Mouse (Mus musculus): ENCODE results near the gene Osgepl1. TPM values are rescaled to one million over a fixed set of nuclear protein-coding genes. Genes with fewer than 3 reads are reported as not detected.
"Not testable (repeated sequence)": the region's sequence is repeated elsewhere in the genome, so short reads cannot be mapped to it uniquely, and the experiment has no call there.

Gene Osgepl1
- polyA plus RNA-seq, 1 experiment from 2014 or later = 16.8 TPM

GRCm38 (mm10) chr1:53296581-53297383 is 16.6 kb upstream of the Osgepl1 start, which contains the start of the genes Pms1, Ormdl1 and Gm28778:
TSS of gene Pms1 (minus strand) at chr1:53297018.
TSS of gene Ormdl1 (plus strand) at chr1:53297095.
TSS of gene Gm28778 (plus strand) at chr1:53297111.
- peak; percentile 95 for DNase-seq
- Histone ChIP-seq H3K27me3 (ENCODE audit: insufficient read depth, low read length) (no peaks in the 10 kb centered on the region), H3K4me2 (ENCODE audit: low read depth, low read length) (peak within 1 kb of the TSS; percentile 83), H3K4me3 (ENCODE audit: low read depth, low read length) (peak within 1 kb of the TSS; percentile 71), H3K36me3 (replicated peaks; ENCODE audit: insufficient read depth, low read length) (peaks cover 8% of the 10 kb centered on the region; the same call in 1 of the 2 replicates), H3K9ac (replicated peaks) (peak within 1 kb of the TSS; percentile 81), H3K4me1 (ENCODE audit: insufficient read depth) (peaks cover 5% of the 10 kb centered on the region), H3K27ac (ENCODE audit: low read depth) (peak within 1 kb of the TSS; percentile 82), H3K9me3 (ENCODE audit: low read length) (no peaks in the 10 kb centered on the region)
- TF ChIP-seq CTCF (IDR thresholded peaks at IDR 0.05; ENCODE audit: low read depth) (peak; percentile 28), EP300 (IDR thresholded peaks at IDR 0.05; ENCODE audit: low read depth) (no peak)
- ATAC-seq = peak; percentile 100
- under 1% methylated on average over 66 of the region's 66 CpGs for WGBS (ENCODE audit: insufficient replicate concordance)

DNA sequence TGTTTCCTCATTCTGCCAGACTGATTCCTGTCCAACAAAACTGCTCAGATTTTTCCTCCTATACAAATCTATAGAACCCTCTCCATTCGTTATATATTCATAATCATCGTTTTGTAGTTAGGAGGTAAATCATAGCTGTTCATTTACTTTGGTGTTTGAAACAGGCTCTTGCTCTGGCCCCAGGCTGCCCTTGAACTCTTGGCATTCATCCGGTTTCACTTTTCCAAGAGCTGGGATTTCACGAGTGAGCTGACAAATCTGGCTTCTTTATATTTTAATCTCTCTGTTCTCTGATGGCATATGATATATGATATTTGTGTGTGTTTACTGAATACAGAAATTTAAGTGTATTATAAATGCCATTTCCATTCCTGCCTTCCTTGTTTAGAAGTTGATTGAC is 12.9 kb upstream of the Osgepl1 start:
- ATAC-seq (no peak), DNase-seq (no peak)
- Histone ChIP-seq H3K4me1 (ENCODE audit: insufficient read depth) (peaks cover 5% of the 10 kb centered on the region), H3K27ac (ENCODE audit: low read depth) (no peak overlapping the region), H3K4me3 (ENCODE audit: low read depth, low read length) (no peak overlapping the region), H3K9ac (replicated peaks) (no peak overlapping the region), H3K27me3 (ENCODE audit: insufficient read depth, low read length) (no peaks in the 10 kb centered on the region), H3K4me2 (ENCODE audit: low read depth, low read length) (no peak overlapping the region), H3K9me3 (ENCODE audit: low read length) (no peaks in the 10 kb centered on the region), H3K36me3 (replicated peaks; ENCODE audit: insufficient read depth, low read length) (peaks cover 20% of the 10 kb centered on the region)
- TF ChIP-seq CTCF (IDR thresholded peaks at IDR 0.05; ENCODE audit: low read depth) = no peak
- no peak for TF ChIP-seq EP300 (IDR thresholded peaks at IDR 0.05; ENCODE audit: low read depth)
- 70% methylated on average over 4 of the region's 4 CpGs for WGBS (ENCODE audit: insufficient replicate concordance)

- Histone ChIP-seq H3K36me3 (replicated peaks; ENCODE audit: insufficient read depth, low read length) (peaks cover 16% of the 10 kb centered on the region), H3K9ac (replicated peaks) (no peak overlapping the region), H3K27ac (ENCODE audit: low read depth) (no peak overlapping the region), H3K4me3 (ENCODE audit: low read depth, low read length) (no peak overlapping the region), H3K4me1 (ENCODE audit: insufficient read depth) (no peaks in the 10 kb centered on the region), H3K9me3 (ENCODE audit: low read length) (no peaks in the 10 kb centered on the region), H3K27me3 (ENCODE audit: insufficient read depth, low read length) (no peaks in the 10 kb centered on the region), H3K4me2 (ENCODE audit: low read depth, low read length) (no peak overlapping the region)
- DNase-seq = no peak
- no peak for ATAC-seq
- TF ChIP-seq EP300 (IDR thresholded peaks at IDR 0.05; ENCODE audit: low read depth) = no peak
- TF ChIP-seq CTCF (IDR thresholded peaks at IDR 0.05; ENCODE audit: low read depth) = no peak
- WGBS (ENCODE audit: insufficient replicate concordance) = 75% methylated on average over 4 of the region's 4 CpGs
Observed at GRCm38 (mm10) chr1:53321662-53322344, 8.4 kb downstream of the Osgepl1 start.

- no peak overlapping the region for H3K4me3 ChIP-seq (ENCODE audit: low read depth, low read length)
- TF ChIP-seq CTCF (IDR thresholded peaks at IDR 0.05; ENCODE audit: low read depth) (no peak), EP300 (IDR thresholded peaks at IDR 0.05; ENCODE audit: low read depth) (no peak)
- no peak for ATAC-seq
- no peaks in the 10 kb centered on the region for H3K27me3 ChIP-seq (ENCODE audit: insufficient read depth, low read length)
- no peak for DNase-seq
- 90% methylated on average over 5 of the region's 5 CpGs for WGBS (ENCODE audit: insufficient replicate concordance)
- H3K9ac ChIP-seq (replicated peaks) = no peak overlapping the region
- no peaks in the 10 kb centered on the region for H3K9me3 ChIP-seq (ENCODE audit: low read length)
- H3K36me3 ChIP-seq (replicated peaks; ENCODE audit: insufficient read depth, low read length) = peaks cover 9% of the 10 kb centered on the region
- no peaks in the 10 kb centered on the region for H3K4me1 ChIP-seq (ENCODE audit: insufficient read depth)
- no peak overlapping the region for H3K4me2 ChIP-seq (ENCODE audit: low read depth, low read length)
- no peak overlapping the region for H3K27ac ChIP-seq (ENCODE audit: low read depth)
Observed at GRCm38 (mm10) chr1:53323254-53323653, 9.8 kb downstream of the Osgepl1 start.

DNA sequence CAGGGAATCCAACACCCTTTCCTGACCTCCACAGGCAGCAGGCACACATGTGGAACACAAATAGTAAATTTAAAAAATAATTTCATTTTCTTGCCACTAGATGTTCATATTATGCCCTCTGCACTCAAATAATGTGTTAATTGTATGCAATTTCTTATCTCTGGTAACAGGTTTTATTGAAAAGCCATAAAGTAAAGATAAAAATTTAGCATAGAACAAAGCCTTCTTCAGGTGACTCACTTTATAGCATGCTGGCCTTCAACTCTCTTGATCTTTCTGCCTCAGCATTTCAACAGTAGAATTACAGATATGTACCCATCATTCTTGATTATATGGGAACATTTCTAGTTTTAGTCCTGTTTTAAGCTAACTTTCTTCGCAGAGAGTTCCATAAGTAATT is 10.9 kb downstream of the Osgepl1 start:
- no peak overlapping the region for H3K4me3 ChIP-seq (ENCODE audit: low read depth, low read length)
- DNase-seq (no peak), ATAC-seq (no peak)
- H3K4me1 ChIP-seq (ENCODE audit: insufficient read depth) = no peaks in the 10 kb centered on the region
- TF ChIP-seq EP300 (IDR thresholded peaks at IDR 0.05; ENCODE audit: low read depth) = no peak
- no peak for TF ChIP-seq CTCF (IDR thresholded peaks at IDR 0.05; ENCODE audit: low read depth)
- H3K27ac ChIP-seq (ENCODE audit: low read depth) = no peak overlapping the region
- no peaks in the 10 kb centered on the region for H3K27me3 ChIP-seq (ENCODE audit: insufficient read depth, low read length)
- peaks cover 7% of the 10 kb centered on the region; the same call in 1 of the 2 replicates for H3K36me3 ChIP-seq (replicated peaks; ENCODE audit: insufficient read depth, low read length)
- no peak overlapping the region for H3K9ac ChIP-seq (replicated peaks)
- H3K4me2 ChIP-seq (ENCODE audit: low read depth, low read length) = no peak overlapping the region
- 79% methylated on average over 1 of the region's 1 CpGs for WGBS (ENCODE audit: insufficient replicate concordance)
- no peaks in the 10 kb centered on the region for H3K9me3 ChIP-seq (ENCODE audit: low read length)

GRCm38 (mm10) chr1:53324827-53325494 is 11.5 kb downstream of the Osgepl1 start:
- H3K27ac ChIP-seq (ENCODE audit: low read depth) = no peak overlapping the region
- H3K9me3 ChIP-seq (ENCODE audit: low read length) = no peaks in the 10 kb centered on the region
- ATAC-seq = no peak
- H3K4me2 ChIP-seq (ENCODE audit: low read depth, low read length) = no peak overlapping the region
- peaks cover 7% of the 10 kb centered on the region; the same call in 1 of the 2 replicates for H3K36me3 ChIP-seq (replicated peaks; ENCODE audit: insufficient read depth, low read length)
- no peak for TF ChIP-seq EP300 (IDR thresholded peaks at IDR 0.05; ENCODE audit: low read depth)
- no peak for TF ChIP-seq CTCF (IDR thresholded peaks at IDR 0.05; ENCODE audit: low read depth)
- H3K4me3 ChIP-seq (ENCODE audit: low read depth, low read length) = no peak overlapping the region
- no peaks in the 10 kb centered on the region for H3K4me1 ChIP-seq (ENCODE audit: insufficient read depth)
- WGBS (ENCODE audit: insufficient replicate concordance) = 85% methylated on average over 5 of the region's 5 CpGs
- no peaks in the 10 kb centered on the region for H3K27me3 ChIP-seq (ENCODE audit: insufficient read depth, low read length)
- no peak for DNase-seq
- no peak overlapping the region for H3K9ac ChIP-seq (replicated peaks)

GRCm38 (mm10) chr1:53333527-53333926 is 20.1 kb downstream of the Osgepl1 start:
- not testable (repeated sequence) for H3K36me3 ChIP-seq (replicated peaks; ENCODE audit: insufficient read depth, low read length); H3K27ac ChIP-seq (ENCODE audit: low read depth); H3K4me1 ChIP-seq (ENCODE audit: insufficient read depth); H3K9me3 ChIP-seq (ENCODE audit: low read length); H3K4me2 ChIP-seq (ENCODE audit: low read depth, low read length); ATAC-seq; H3K27me3 ChIP-seq (ENCODE audit: insufficient read depth, low read length); H3K9ac ChIP-seq (replicated peaks); DNase-seq; H3K4me3 ChIP-seq (ENCODE audit: low read depth, low read length)
- WGBS (ENCODE audit: insufficient replicate concordance) = 34% methylated on average over 5 of the region's 5 CpGs
